Mouse (Mus musculus): ENCODE measurements around the gene Glrx. TPM values are rescaled to one million over a fixed set of nuclear protein-coding genes. Genes with fewer than 3 reads are reported as not detected.
"Not testable (repeated sequence)": the region's sequence is repeated elsewhere in the genome, so short reads cannot be mapped to it uniquely, and the experiment has no call there.

Gene Glrx
- polyA plus RNA-seq, 1 experiment from 2014 or later = 22.9 TPM

DNA sequence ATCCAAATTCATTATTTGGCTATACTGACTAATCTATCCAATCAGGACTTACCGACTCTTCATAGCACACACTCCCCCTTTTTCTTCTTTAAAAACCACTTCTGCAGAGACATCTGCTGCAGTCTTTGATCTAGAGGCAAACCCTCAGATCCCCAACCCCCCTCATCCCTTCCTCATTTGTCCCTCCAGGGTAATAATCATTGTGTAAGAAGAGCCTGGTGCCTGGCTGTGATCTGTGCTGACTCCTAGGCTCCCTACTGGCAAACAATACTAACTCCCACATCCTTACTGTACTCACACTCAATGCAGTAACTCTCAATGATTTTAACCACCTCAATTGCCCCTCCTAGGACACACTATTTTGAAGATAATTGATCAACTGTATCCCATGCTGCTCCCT, 29.7 kb upstream of the Glrx start:
- Histone ChIP-seq H3K4me2 (ENCODE audit: low read depth, low read length, severe bottlenecking) (no peak overlapping the region), H3K4me3 (ENCODE audit: low read depth, low read length) (no peak overlapping the region), H3K36me3 (ENCODE audit: control insufficient read depth, insufficient read depth, low read length) (no peaks in the 10 kb centered on the region), H3K27me3 (ENCODE audit: control insufficient read depth, insufficient read depth, low read length) (no peaks in the 10 kb centered on the region), H3K9me3 (ENCODE audit: control insufficient read depth, low read length) (no peaks in the 10 kb centered on the region), H3K9ac (ENCODE audit: low read length) (no peak overlapping the region), H3K4me1 (replicated peaks; ENCODE audit: control insufficient read depth, insufficient read depth, low read length) (no peaks in the 10 kb centered on the region), H3K27ac (ENCODE audit: low read depth, low read length) (no peak overlapping the region)
- ATAC-seq (replicated peaks; ENCODE audit: low FRiP score) = no peak
- WGBS = 83% methylated on average over 1 of the region's 1 CpGs
- no peak for DNase-seq (ENCODE audit: low spot score)

- Histone ChIP-seq H3K36me3 (ENCODE audit: control insufficient read depth, insufficient read depth, low read length) (no peaks in the 10 kb centered on the region), H3K4me1 (replicated peaks; ENCODE audit: control insufficient read depth, insufficient read depth, low read length) (no peaks in the 10 kb centered on the region), H3K9me3 (ENCODE audit: control insufficient read depth, low read length) (no peaks in the 10 kb centered on the region), H3K4me2 (ENCODE audit: low read depth, low read length, severe bottlenecking) (no peak overlapping the region), H3K4me3 (ENCODE audit: low read depth, low read length) (no peak overlapping the region), H3K9ac (ENCODE audit: low read length) (no peak overlapping the region), H3K27me3 (ENCODE audit: control insufficient read depth, insufficient read depth, low read length) (no peaks in the 10 kb centered on the region), H3K27ac (ENCODE audit: low read depth, low read length) (no peak overlapping the region)
- ATAC-seq (replicated peaks; ENCODE audit: low FRiP score) (no peak), DNase-seq (ENCODE audit: low spot score) (no peak)
- 95% methylated on average over 2 of the region's 2 CpGs for WGBS
These were observed 22.5 kb upstream of the Glrx start for GRCm38 (mm10) chr13:75817183-75817582.

GRCm38 (mm10) chr13:75818486-75818885, 21.2 kb upstream of the Glrx start:
- DNase-seq (ENCODE audit: low spot score) = no peak
- no peak overlapping the region for H3K4me3 ChIP-seq (ENCODE audit: low read depth, low read length)

GRCm38 (mm10) chr13:75818945-75819706, 20.5 kb upstream of the Glrx start:
- ATAC-seq (replicated peaks; ENCODE audit: low FRiP score) (no peak), DNase-seq (ENCODE audit: low spot score) (no peak)
- Histone ChIP-seq H3K4me2 (ENCODE audit: low read depth, low read length, severe bottlenecking) (no peak overlapping the region), H3K9me3 (ENCODE audit: control insufficient read depth, low read length) (no peaks in the 10 kb centered on the region), H3K4me1 (replicated peaks; ENCODE audit: control insufficient read depth, insufficient read depth, low read length) (no peaks in the 10 kb centered on the region), H3K27ac (ENCODE audit: low read depth, low read length) (no peak overlapping the region), H3K27me3 (ENCODE audit: control insufficient read depth, insufficient read depth, low read length) (no peaks in the 10 kb centered on the region), H3K36me3 (ENCODE audit: control insufficient read depth, insufficient read depth, low read length) (no peaks in the 10 kb centered on the region), H3K4me3 (ENCODE audit: low read depth, low read length) (no peak overlapping the region), H3K9ac (ENCODE audit: low read length) (no peak overlapping the region)
- 64% methylated on average over 3 of the region's 3 CpGs for WGBS

More at GRCm38 (mm10) chr13:75818486-75818885, 21.2 kb upstream of the Glrx start:
- Histone ChIP-seq H3K27ac (ENCODE audit: low read depth, low read length) (no peak overlapping the region), H3K4me2 (ENCODE audit: low read depth, low read length, severe bottlenecking) (no peak overlapping the region), H3K4me1 (replicated peaks; ENCODE audit: control insufficient read depth, insufficient read depth, low read length) (no peaks in the 10 kb centered on the region), H3K27me3 (ENCODE audit: control insufficient read depth, insufficient read depth, low read length) (no peaks in the 10 kb centered on the region), H3K36me3 (ENCODE audit: control insufficient read depth, insufficient read depth, low read length) (no peaks in the 10 kb centered on the region), H3K9me3 (ENCODE audit: control insufficient read depth, low read length) (no peaks in the 10 kb centered on the region), H3K9ac (ENCODE audit: low read length) (no peak overlapping the region)
- 8% methylated on average over 3 of the region's 3 CpGs for WGBS
- no peak for ATAC-seq (replicated peaks; ENCODE audit: low FRiP score)

GRCm38 (mm10) chr13:75819898-75820297, 19.8 kb upstream of the Glrx start:
- ATAC-seq (replicated peaks; ENCODE audit: low FRiP score) (no peak), DNase-seq (ENCODE audit: low spot score) (no peak)
- Histone ChIP-seq H3K4me3 (ENCODE audit: low read depth, low read length) (no peak overlapping the region), H3K27me3 (ENCODE audit: control insufficient read depth, insufficient read depth, low read length) (no peaks in the 10 kb centered on the region), H3K4me2 (ENCODE audit: low read depth, low read length, severe bottlenecking) (no peak overlapping the region), H3K27ac (ENCODE audit: low read depth, low read length) (no peak overlapping the region), H3K9ac (ENCODE audit: low read length) (no peak overlapping the region), H3K36me3 (ENCODE audit: control insufficient read depth, insufficient read depth, low read length) (no peaks in the 10 kb centered on the region), H3K4me1 (replicated peaks; ENCODE audit: control insufficient read depth, insufficient read depth, low read length) (no peaks in the 10 kb centered on the region), H3K9me3 (ENCODE audit: control insufficient read depth, low read length) (no peaks in the 10 kb centered on the region)

- not testable (repeated sequence) for H3K4me3 ChIP-seq (ENCODE audit: low read depth, low read length); ATAC-seq (replicated peaks; ENCODE audit: low FRiP score); H3K36me3 ChIP-seq (ENCODE audit: control insufficient read depth, insufficient read depth, low read length); H3K9ac ChIP-seq (ENCODE audit: low read length); H3K4me1 ChIP-seq (replicated peaks; ENCODE audit: control insufficient read depth, insufficient read depth, low read length); H3K27me3 ChIP-seq (ENCODE audit: control insufficient read depth, insufficient read depth, low read length); H3K4me2 ChIP-seq (ENCODE audit: low read depth, low read length, severe bottlenecking); H3K9me3 ChIP-seq (ENCODE audit: control insufficient read depth, low read length); H3K27ac ChIP-seq (ENCODE audit: low read depth, low read length); DNase-seq (ENCODE audit: low spot score)
- WGBS = 86% methylated on average over 4 of the region's 4 CpGs
These were observed 17.3 kb upstream of the Glrx start for GRCm38 (mm10) chr13:75822366-75822765.

DNA sequence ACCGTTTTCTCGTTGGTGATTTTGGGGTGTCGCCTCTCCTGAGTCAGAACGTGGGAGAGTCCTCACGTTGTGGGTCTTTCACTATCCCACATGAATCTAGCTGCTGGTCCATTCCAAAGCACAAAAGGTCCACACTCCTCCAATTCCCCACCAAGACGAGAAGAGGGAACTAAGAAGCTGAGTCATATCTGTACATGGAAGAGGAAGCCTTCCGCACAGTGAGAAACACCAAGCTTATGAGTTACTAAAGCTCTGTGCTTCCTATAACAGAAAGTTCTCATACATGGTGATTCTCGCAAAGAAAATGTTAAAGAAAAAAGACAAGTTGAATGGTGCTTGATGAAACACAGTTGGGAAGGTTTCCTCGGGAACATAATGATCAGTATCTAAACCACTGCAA, 16.5 kb upstream of the Glrx start:
- 91% methylated on average over 8 of the region's 9 CpGs for WGBS
- ATAC-seq (replicated peaks; ENCODE audit: low FRiP score) = no peak

GRCm38 (mm10) chr13:75824611-75825319, 14.9 kb upstream of the Glrx start:
- H3K36me3 ChIP-seq (ENCODE audit: control insufficient read depth, insufficient read depth, low read length) = no peaks in the 10 kb centered on the region
- no peak overlapping the region for H3K9ac ChIP-seq (ENCODE audit: low read length)
- H3K4me2 ChIP-seq (ENCODE audit: low read depth, low read length, severe bottlenecking) = no peak overlapping the region
- H3K9me3 ChIP-seq (ENCODE audit: control insufficient read depth, low read length) = no peaks in the 10 kb centered on the region
- ATAC-seq (replicated peaks; ENCODE audit: low FRiP score) = no peak
- H3K4me1 ChIP-seq (replicated peaks; ENCODE audit: control insufficient read depth, insufficient read depth, low read length) = no peaks in the 10 kb centered on the region
- WGBS = 80% methylated on average over 5 of the region's 5 CpGs
- DNase-seq (ENCODE audit: low spot score) = no peak
- no peaks in the 10 kb centered on the region for H3K27me3 ChIP-seq (ENCODE audit: control insufficient read depth, insufficient read depth, low read length)
- H3K27ac ChIP-seq (ENCODE audit: low read depth, low read length) = no peak overlapping the region
- no peak overlapping the region for H3K4me3 ChIP-seq (ENCODE audit: low read depth, low read length)

More for the DNA sequence above, 16.5 kb upstream of the Glrx start:
- Histone ChIP-seq H3K9ac (ENCODE audit: low read length) (no peak overlapping the region), H3K36me3 (ENCODE audit: control insufficient read depth, insufficient read depth, low read length) (no peaks in the 10 kb centered on the region), H3K9me3 (ENCODE audit: control insufficient read depth, low read length) (no peaks in the 10 kb centered on the region), H3K4me1 (replicated peaks; ENCODE audit: control insufficient read depth, insufficient read depth, low read length) (no peaks in the 10 kb centered on the region), H3K27me3 (ENCODE audit: control insufficient read depth, insufficient read depth, low read length) (no peaks in the 10 kb centered on the region), H3K4me3 (ENCODE audit: low read depth, low read length) (no peak overlapping the region), H3K27ac (ENCODE audit: low read depth, low read length) (no peak overlapping the region), H3K4me2 (ENCODE audit: low read depth, low read length, severe bottlenecking) (no peak overlapping the region)
- no peak for DNase-seq (ENCODE audit: low spot score)

DNA sequence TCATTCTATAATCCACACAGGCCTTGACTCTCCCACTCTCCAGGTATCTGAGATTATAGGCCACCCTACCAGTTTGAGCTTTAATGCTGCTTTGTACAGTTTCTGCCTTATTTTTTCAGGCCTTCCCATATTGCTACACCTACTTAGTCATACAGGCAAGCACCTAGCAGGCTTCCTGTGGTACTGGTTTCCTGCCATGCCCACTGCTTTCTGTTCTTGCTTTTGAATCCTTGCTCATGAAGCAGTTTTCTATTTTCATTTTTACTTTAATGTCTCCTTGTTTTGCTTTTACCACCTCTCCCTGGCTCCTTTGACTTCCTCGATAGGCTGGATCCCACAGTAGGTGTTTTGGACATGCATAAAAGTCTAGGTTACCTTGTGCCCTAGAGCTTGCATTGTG, 14.3 kb upstream of the Glrx start:
- DNase-seq (ENCODE audit: low spot score) (no peak), ATAC-seq (replicated peaks; ENCODE audit: low FRiP score) (no peak)
- H3K36me3 ChIP-seq (ENCODE audit: control insufficient read depth, insufficient read depth, low read length) = no peaks in the 10 kb centered on the region
- no peak overlapping the region for H3K4me3 ChIP-seq (ENCODE audit: low read depth, low read length)
- H3K27me3 ChIP-seq (ENCODE audit: control insufficient read depth, insufficient read depth, low read length) = no peaks in the 10 kb centered on the region
- no peak overlapping the region for H3K27ac ChIP-seq (ENCODE audit: low read depth, low read length)
- H3K9ac ChIP-seq (ENCODE audit: low read length) = no peak overlapping the region
- WGBS = 100% methylated on average over 1 of the region's 1 CpGs
- H3K4me1 ChIP-seq (replicated peaks; ENCODE audit: control insufficient read depth, insufficient read depth, low read length) = no peaks in the 10 kb centered on the region
- no peaks in the 10 kb centered on the region for H3K9me3 ChIP-seq (ENCODE audit: control insufficient read depth, low read length)
- H3K4me2 ChIP-seq (ENCODE audit: low read depth, low read length, severe bottlenecking) = no peak overlapping the region
